Mouse (Mus musculus) heart, adult 2 months (tissue): ENCODE results near the gene Fam241b.

Experiments used
- CTCF ChIP-seq: fragments of 200-600 bp; IDR thresholded peaks from 2 replicates; pipeline ENCODE4 v1.8.1; 2022; ENCODE audit warnings: antibody characterized with exemption, mild to moderate bottlenecking, moderate library complexity
- POLR2A ChIP-seq: fragments of 200-500 bp; IDR thresholded peaks from 2 replicates; pipeline ENCODE4 v1.6.1; 2011; ENCODE audit warnings: mild to moderate bottlenecking, low read depth, low read length, control low read depth; ENCODE audit not compliant: insufficient read depth

DNA sequence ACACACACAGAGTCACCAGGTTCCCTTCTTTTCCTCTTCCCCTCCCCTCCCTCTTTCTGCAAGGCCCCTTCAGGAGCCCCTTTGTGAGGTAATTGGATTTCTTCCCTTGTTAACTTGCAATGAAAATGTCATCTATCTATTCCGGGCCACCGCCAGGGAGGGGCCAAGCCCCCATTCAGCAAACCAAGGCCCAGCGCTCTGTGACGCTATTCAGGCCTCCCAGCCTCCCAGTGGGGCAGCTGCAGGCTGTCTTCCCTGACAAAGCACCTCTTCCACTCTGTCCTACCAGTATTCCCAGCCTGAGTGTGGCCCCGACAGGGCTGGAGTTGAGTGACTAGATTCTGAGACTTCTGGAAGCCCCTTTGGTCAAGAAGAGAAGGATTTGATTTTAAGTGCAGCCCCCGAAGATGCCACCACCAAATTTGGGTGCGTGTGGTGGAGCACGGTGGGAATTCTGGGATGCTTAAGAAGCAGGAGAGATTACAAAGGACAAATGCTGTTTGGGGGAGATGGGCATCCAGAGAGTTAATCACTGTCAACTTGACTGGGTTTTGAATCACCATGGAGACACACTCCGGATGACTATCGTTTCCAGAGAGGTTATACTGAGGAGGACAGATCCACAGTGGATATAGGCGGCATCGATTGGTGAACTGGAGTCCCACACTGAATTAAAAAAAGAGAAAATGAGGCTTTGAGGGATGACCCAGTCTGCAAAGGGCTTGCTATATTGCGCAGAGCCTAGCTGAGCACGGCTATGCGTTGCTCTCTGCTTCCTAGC, 31.0 kb upstream of the Fam241b start:
- TF ChIP-seq CTCF (no peak), POLR2A (no peak)
